Mouse (Mus musculus) T-helper 2 cell (primary cell): ENCODE data around the gene Aqp2.

Source experiments
- in situ Hi-C: fragments of 300-600 bp; cut with MboI, MseI; formaldehyde crosslinking; loops from one replicate; pipeline ENCODE4 v1.15.1; 2025; ENCODE audit warnings: high pct_unique_total_duplicates

Gene Aqp2

GRCm38 (mm10) chr15:99590429-99591084, 11.7 kb downstream of the Aqp2 start, which contains the start of gene Aqp5:
TSS of gene Aqp5 (plus strand) at chr15:99590782.
- in situ Hi-C loops: no loop called here

DNA sequence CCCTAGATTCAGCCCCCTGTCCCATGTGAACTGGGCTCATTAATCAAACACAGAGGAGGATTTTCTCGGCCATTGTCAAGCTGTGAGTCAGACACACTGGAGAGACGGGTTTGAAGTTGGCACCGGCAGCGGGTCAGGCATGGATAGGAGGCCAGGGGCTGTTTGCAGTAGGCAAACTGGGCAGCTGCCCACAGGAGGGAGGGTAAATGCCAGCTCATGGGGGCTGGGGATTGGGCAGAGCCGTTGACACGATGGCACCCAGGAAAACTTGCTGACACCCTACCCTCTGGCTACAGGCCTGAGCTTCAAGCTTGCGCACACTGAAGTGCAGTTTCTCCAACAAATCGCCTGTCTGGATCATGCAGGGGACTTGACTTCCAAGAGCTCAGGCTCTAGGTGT, 13.3 kb downstream of the Aqp2 start:
- in situ Hi-C loops: no loop called here

DNA sequence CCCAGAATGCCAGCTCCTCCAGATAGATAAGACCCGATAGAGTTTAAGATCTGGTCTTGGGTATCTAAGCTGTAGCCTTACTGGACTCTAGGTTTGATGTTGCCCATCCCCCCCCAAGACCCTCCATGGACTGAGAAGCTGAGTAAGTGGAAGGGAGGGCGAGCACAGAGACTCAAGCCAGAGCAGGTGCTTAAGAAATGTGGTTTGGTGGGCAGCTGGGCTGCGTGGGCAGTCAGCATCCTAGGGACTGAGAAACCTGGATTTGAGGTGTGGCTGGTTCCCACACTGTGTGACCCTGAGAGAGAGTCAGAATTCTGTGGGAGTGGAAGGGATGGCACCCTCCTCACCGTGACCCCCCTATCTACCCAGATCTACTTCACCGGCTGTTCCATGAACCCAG, 14.0 kb downstream of the Aqp2 start:
- in situ Hi-C loops: no loop called here

DNA sequence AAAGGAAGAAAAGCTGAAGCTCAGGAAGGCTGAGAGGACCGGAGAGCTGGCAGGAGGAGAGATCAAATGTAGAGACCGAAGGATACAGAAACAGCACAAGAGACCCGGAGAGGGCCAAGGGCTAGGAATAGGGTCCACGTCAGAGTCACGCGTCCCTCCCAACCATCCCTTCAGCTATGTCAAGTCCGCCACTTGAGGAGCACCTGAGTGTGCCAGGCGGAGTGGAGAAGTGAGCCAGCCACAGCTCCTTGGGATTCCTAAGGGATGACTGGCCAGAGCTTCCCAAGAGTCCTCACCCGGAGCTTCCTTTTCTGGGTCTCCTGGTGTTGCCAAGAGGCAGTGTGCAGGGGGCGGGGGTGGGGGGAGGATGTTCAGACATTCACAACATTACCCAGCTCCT, 16.1 kb downstream of the Aqp2 start:
- in situ Hi-C loops: loop anchor here (5.0 kb wide), 1 partner anchor 77 kb away; the partner anchor contains the start of gene Asic1

DNA sequence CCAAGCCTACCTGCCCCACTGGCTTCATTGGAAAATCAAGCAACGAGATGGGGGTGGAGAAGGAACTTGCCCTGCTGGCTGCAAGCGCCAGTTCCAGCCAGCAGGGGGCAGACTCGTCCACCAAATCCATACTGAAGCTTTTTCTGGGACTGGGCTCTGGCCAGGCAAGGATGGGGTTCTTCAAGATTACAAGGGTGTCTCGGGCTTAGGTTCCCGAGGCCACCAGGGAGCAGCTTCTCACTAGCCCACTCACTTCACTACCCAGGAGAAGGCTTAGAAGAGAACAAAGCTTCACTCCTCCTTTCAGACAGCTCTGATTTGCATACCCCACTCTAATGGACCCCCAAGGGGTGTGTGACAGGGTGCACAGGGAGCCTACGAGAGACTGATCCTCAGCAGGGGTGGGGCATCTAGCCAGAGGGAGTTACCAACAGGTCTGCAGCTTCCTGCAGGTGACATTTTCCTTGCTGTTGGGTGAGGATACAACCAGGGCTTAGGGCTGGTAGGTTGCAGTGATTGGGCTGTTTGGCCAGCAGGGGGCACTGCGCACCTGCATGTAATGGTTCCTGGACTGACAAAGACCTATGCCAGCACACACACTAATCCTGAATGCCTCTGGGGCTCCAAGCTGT, 17.3 kb downstream of the Aqp2 start:
- in situ Hi-C loops: loop anchor here (5.0 kb wide), 1 partner anchor 76 kb away; the partner anchor contains the start of gene Asic1

DNA sequence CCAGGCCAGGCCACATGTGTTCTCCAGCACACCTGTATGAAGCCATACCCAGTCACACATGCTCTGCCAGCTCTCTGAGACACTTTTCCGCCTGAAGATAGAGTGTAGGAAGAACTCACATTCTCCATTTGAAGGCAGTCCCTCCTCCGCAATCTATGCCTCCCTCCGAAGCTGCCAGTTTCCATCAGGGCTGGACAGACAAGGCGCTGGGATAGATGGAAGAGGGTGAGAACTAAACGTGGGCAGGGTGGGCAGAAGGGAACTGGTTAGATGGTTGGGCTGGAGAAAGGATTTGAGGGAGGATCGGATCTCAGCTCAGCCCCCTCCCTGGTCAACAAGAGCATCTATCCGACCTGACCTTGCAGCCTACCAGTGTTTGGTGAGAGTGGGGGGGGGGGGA, 18.0 kb downstream of the Aqp2 start:
- in situ Hi-C loops: loop anchor here (5.0 kb wide), 1 partner anchor 75 kb away; the partner anchor contains the start of gene Asic1

- in situ Hi-C loops: loop anchor here (5.0 kb wide), 1 partner anchor 75 kb away; the partner anchor contains the start of gene Asic1
These were observed 18.7 kb downstream of the Aqp2 start for GRCm38 (mm10) chr15:99597596-99597995.

- in situ Hi-C loops: loop anchor here (5.0 kb wide), 1 partner anchor 73 kb away; the partner anchor contains the start of gene Asic1
These were observed 20.6 kb downstream of the Aqp2 start for GRCm38 (mm10) chr15:99599245-99600070.

DNA sequence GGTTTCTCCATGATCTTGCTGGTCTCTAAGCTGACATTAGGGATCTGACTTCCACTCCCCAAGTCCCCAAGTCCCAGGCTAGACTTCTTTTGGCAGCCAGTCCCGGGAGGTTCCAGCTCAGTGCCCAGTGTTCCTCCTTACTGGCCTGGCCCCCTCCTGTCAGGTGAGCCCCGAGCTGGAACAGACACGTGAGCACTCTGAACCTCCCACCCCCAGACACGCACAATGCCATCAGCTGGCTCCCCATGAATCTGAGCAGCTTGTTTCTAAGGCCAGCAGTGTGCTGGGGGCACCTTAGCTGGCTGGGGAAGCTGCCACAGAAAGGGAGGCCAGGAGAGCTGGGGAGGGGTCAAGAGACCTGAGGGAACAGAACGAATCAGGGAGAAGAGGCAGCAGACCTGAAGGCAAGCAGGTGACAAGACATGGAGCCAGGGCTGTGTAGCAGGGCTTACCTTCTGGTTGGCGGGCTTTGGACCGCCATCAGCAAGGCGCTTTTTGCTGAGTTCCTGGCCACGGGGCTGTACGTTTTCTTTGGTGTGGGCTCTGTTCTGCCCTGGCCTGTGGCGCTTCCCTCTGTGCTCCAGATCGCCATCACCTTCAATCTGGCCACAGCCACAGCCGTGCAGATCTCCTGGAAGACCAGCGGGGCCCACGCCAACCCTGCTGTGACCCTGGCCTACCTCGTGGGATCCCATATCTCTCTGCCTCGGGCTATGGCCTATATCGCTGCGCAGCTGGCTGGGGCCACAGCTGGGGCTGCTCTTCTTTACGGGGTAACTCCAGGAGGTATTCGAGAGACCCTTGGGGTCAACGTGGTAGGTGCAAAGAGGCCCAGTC, 22.3 kb downstream of the Aqp2 start, which contains the start of gene Aqp6:
Gene Aqp6, plus strand, starts transcription at position 415 of the 837 bp plus-strand sequence.
- in situ Hi-C loops: no loop called here

DNA sequence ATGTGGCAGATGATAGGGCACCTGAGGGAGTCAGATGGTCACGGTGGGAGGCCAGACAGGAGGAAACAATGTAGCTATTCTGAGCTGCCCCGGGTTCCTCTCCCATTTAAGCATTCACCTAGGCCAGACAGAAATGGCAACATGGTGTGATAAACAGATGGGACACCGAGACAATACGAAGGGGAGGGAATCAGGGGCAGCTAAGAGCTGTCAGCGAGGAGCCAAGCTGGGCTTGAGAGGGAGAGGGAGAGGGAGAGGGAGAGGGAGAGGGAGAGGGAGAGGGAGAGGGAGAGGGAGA, 22.9 kb downstream of the Aqp2 start:
- in situ Hi-C loops: no loop called here

- in situ Hi-C loops: no loop called here
These were observed 23.5 kb downstream of the Aqp2 start for GRCm38 (mm10) chr15:99602206-99602820.

DNA sequence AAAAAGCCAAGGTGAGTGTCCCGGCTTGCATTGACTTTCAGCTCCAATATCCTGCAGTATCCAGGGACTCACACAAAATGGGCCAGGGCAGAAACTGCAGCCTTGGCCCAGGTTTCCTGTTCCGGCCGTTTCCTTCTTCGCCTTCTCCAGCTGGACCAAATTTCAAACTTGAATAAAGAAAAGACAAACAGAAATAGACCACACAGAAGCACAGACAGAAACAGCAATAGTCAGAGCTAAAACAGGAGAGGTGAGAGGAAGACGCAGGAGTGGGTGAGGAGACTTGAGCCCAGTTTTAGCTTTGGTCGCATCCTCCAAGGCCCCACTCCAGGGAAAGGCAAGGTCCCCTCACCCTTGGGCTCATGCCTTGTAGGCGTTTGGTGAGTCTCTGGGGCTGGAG, 24.4 kb downstream of the Aqp2 start:
- in situ Hi-C loops: no loop called here

- in situ Hi-C loops: no loop called here
These were observed 26.7 kb downstream of the Aqp2 start for GRCm38 (mm10) chr15:99605595-99605994.

DNA sequence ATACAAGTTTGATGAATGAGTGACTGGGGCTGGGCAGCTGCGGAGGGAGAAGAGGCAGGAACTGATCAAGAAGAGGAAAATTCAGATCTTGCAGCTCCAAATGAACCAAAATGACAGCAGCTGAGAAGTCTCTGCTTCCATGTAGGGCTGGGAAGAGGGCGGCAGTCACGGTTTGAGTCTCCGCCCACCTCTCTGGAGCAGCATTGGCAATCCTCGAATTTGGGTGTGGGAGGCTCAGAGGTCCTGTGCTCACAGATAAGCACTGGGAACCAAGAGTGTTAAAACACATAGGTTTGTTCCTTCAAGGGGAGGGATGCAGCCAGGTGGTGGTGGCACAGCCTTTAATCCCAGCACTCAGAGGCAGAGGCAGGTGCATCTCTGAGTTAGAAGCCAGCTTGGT, 27.7 kb downstream of the Aqp2 start:
- in situ Hi-C loops: no loop called here

DNA sequence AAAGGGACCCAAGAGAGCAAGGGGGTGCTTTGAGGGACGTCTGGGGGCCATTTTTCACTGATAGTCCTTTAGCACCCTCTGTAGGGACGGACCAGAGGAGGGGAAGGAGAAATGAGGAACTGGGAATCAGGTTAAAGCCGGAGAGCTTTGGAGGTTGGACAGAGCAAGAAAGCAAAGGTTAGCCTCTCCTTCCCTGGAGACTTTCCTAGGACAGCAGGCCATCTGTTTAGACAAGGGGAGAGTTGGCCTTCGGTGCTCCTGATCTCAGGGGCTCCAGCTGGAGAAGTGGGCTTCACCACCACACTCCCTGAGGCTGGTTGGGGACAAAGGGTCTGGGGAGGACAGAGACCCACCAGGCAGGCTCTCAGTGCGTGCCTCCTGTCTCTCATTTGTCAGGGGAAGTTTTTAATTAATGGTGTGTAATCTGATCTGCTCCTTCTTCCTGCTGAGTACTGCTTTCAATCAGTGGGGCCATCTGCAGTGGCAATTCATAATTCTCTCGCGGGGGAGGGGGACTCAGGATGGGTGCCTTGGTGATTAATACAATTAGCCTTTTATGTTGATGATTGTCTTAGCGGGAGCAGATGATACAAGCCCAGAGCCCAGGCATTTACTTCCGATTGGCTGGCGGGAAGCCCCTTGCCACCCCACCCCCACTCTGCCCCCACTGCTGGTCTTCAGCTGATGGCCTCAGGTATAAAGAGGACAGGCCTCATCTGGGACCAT, 28.7 kb downstream of the Aqp2 start:
- in situ Hi-C loops: no loop called here

DNA sequence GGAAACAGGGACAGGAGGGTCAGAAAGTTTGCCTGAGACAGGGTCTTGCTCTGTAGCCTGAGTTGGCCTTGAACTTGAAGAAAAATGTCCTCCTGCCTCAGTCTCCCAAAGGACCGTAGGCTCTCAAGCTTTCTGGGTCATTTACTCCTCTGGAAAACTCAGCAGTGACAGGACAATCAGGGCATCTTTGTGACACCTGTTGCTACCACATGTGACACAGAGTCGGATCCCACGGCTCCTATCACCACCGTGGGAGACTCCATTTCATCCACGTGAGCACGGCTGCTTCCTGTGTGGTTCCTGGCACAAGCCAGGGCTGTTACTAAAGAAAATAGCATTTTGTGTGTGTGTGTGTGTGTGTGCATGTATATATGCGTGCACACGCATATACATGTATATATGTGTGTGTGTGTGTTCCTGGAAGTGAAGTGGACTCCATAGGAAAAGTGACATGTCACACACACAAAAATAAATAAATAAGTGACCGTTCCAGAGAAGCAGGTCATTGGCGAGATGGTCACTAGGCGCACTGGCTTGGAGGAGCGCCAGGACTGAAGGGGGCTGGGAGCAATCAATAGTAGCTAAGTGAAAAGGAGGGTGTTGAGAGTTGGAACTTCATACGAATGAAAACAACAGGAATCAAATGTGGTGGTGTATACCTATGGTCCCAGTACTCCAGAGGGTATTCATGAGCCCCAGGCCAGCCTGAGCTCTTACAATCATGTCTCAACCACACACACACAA, 29.7 kb downstream of the Aqp2 start:
- in situ Hi-C loops: no loop called here

DNA sequence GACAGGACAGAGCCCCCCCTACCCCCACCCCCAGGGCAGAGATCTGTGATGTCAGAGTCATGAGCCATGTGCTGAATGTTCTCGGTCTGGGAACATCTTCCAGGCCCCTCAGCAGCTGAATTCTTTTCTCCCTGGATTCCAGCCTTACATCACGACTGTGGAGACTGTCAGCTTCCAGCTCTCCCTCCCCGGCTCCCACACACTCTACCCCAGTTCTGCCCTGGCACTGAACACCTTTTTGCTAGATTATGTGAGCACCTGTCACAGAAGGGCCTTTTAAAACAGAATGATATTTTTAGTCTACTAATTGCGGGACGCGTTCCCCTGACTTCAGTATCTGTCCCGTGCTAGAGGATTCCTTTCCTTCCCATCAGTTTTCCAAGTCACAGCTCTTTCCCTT, 32.7 kb downstream of the Aqp2 start:
- in situ Hi-C loops: no loop called here

DNA sequence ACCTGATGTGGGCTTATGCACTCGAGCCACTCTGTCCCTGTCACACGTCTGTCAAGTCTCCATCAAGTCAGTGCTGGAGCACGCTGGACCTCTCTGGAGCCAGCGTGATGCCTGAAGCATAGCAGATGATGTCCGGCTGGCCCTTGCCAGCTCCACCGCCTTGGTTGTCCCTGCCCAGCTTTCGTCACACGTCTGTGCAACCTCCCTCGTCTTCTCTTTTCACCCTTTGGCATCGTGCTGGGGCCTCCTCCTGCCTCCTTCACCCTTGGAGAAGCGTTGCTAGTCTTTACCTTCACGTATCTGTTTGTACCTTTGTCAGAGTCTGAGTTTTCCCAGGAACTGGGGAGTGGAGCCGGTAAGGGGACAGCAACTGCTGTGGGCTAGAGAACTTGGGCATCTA, 35.4 kb downstream of the Aqp2 start:
- in situ Hi-C loops: no loop called here

DNA sequence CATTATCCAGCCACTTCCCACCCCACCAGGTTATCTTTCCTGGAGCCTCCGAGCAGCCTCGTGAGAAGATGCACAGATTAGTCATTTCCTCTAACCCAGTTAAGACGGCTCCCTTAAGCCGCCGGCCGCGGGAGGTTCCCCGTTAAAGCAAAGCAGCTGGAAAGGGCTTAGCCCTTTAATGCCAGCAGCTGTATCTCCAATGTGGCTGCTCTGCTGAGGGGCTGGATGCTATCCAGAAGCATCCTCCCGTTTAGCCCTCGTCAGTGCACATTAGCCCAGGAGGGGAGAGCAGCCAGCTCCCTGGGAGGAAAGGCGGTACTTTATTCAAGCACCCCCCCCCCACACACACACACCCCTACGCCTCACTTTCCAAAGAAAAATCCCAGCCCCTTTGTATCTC, 35.9 kb downstream of the Aqp2 start:
- in situ Hi-C loops: no loop called here

GRCm38 (mm10) chr15:99615246-99615645, 36.4 kb downstream of the Aqp2 start:
- in situ Hi-C loops: no loop called here
